In the genomic region with DNA sequence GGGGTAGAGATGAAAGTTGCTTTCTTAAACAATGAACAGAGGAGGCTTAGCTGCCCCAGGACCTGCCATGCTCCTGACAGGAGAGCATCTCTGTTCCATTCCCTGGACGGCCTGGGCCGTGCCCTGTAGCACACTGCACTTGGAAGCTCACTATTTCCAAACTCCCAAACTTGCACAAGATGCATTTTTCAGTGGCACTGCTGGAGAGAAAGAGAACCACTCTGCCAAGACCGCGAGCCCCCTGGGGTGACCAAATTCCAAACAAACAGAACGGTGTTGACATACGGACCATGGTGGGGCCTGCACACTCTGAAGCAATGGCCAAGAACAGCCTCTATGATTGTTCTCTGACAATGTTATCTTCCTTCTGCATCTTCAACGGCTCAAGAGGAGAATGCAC, we compare ENCODE assay signal across 12 mouse cellular contexts. TPM values are rescaled to one million over a fixed set of nuclear protein-coding genes. Genes with fewer than 3 reads are reported as not detected.
DNase-seq lines count a peak whose midpoint lies in the region; ATAC-seq and TF ChIP-seq lines count a peak whose summit lies in the region.
"Had no signal": no experiment of that assay in that cellular context is flagged by ENCODE, and none has a peak within 500 bp of the region (broad histone marks: within the 10 kb centered on the region; RNA-seq: fewer than 3 reads in every experiment).

No protein-coding gene starts in this region.

- no peak overlapping the region for H3K9ac ChIP-seq in forebrain, postnatal 0 days
- H3K9ac ChIP-seq in lung, embryonic 14.5 days: no peak overlapping the region
- H3K9ac ChIP-seq in intestine, postnatal 0 days (ENCODE audit: low read depth, low read length): no peak overlapping the region
- H3K9ac ChIP-seq: heart, embryonic 13.5 days had no signal

- no peak for ATAC-seq in forebrain, postnatal 0 days
- no peak; the same call in 1 of the 2 replicates for ATAC-seq in lung, embryonic 14.5 days (ENCODE audit: insufficient read depth)
- ATAC-seq in activated CD4-positive, CD25-positive, alpha-beta regulatory T cell, adult 4 months: no peak
- no peak for ATAC-seq in intestine, postnatal 0 days

- H3K4me1 ChIP-seq in forebrain, embryonic 10.5 days: peaks cover 15% of the 10 kb centered on the region
- H3K4me1 ChIP-seq in forebrain, postnatal 0 days (ENCODE audit: insufficient read depth): no peaks in the 10 kb centered on the region
- peaks cover 6% of the 10 kb centered on the region for H3K4me1 ChIP-seq in lung, embryonic 14.5 days (ENCODE audit: insufficient read depth)
- H3K4me1 ChIP-seq in intestine, postnatal 0 days (replicated peaks; ENCODE audit: control insufficient read depth, insufficient read depth, low read length): no peaks in the 10 kb centered on the region

- DNase-seq in forebrain, embryonic 10.5 days (ENCODE audit: extremely low spot score, low spot score): no peak
- no peak for DNase-seq in forebrain, postnatal 0 days
- peak; percentile 58 for DNase-seq in lung, embryonic 14.5 days
- DNase-seq in lung, postnatal 25 days (ENCODE audit: low spot score): no peak
- peak; percentile 80 for DNase-seq in fibroblast of lung, adult 2 months (ENCODE audit: low read depth)
- peak; percentile 19 for DNase-seq in yolk sac, embryonic 10.5 days (ENCODE audit: low spot score)
- DNase-seq: gastrocnemius, postnatal 14 days had no signal

- no peaks in the 10 kb centered on the region for H3K9me3 ChIP-seq in forebrain, embryonic 10.5 days
- no peaks in the 10 kb centered on the region for H3K9me3 ChIP-seq in forebrain, postnatal 0 days (ENCODE audit: low read length)
- no peaks in the 10 kb centered on the region for H3K9me3 ChIP-seq in lung, embryonic 14.5 days (ENCODE audit: low read depth, low read length)
- H3K9me3 ChIP-seq in intestine, postnatal 0 days (ENCODE audit: control insufficient read depth): no peaks in the 10 kb centered on the region
- H3K9me3 ChIP-seq: heart, embryonic 13.5 days had no signal

- no peak overlapping the region for H3K4me2 ChIP-seq in forebrain, postnatal 0 days (ENCODE audit: low read depth)
- no peak overlapping the region for H3K4me2 ChIP-seq in lung, embryonic 14.5 days
- H3K4me2 ChIP-seq in intestine, postnatal 0 days (replicated peaks; ENCODE audit: low read depth): no peak overlapping the region
- H3K4me2 ChIP-seq: heart, embryonic 13.5 days; liver, embryonic 11.5 days had no signal

- 79% methylated on average over 7 of the region's 7 CpGs for WGBS in forebrain, embryonic 10.5 days
- WGBS in forebrain, postnatal 0 days: 69% methylated on average over 7 of the region's 7 CpGs
- 22% methylated on average over 7 of the region's 7 CpGs for WGBS in lung, embryonic 14.5 days
- WGBS in intestine, postnatal 0 days: 50% methylated on average over 7 of the region's 7 CpGs

- TF ChIP-seq CTCF in forebrain, postnatal 0 days (IDR thresholded peaks at IDR 0.05; ENCODE audit: low read depth): no peak
- no peak for TF ChIP-seq CTCF in lung, embryonic 14.5 days (IDR thresholded peaks at IDR 0.05; ENCODE audit: low read depth)
- TF ChIP-seq CTCF in intestine, postnatal 0 days (IDR thresholded peaks at IDR 0.05; ENCODE audit: low read depth): no peak

- H3K36me3 ChIP-seq in forebrain, embryonic 10.5 days (replicated peaks): no peaks in the 10 kb centered on the region
- no peaks in the 10 kb centered on the region for H3K36me3 ChIP-seq in forebrain, postnatal 0 days (ENCODE audit: insufficient read depth)
- no peaks in the 10 kb centered on the region for H3K36me3 ChIP-seq in lung, embryonic 14.5 days (ENCODE audit: insufficient read depth)
- no peaks in the 10 kb centered on the region for H3K36me3 ChIP-seq in intestine, postnatal 0 days (ENCODE audit: control insufficient read depth, insufficient read depth)
- H3K36me3 ChIP-seq: heart, embryonic 13.5 days had no signal

- no peaks in the 10 kb centered on the region for H3K27me3 ChIP-seq in forebrain, embryonic 10.5 days (ENCODE audit: poor library complexity, severe bottlenecking)
- no peaks in the 10 kb centered on the region for H3K27me3 ChIP-seq in forebrain, postnatal 0 days (ENCODE audit: insufficient read depth, low read length)
- H3K27me3 ChIP-seq in lung, embryonic 14.5 days (ENCODE audit: insufficient read depth, low read length): no peaks in the 10 kb centered on the region
- H3K27me3 ChIP-seq in intestine, postnatal 0 days (replicated peaks; ENCODE audit: control insufficient read depth, insufficient read depth, low read length): no peaks in the 10 kb centered on the region
- H3K27me3 ChIP-seq: heart, embryonic 13.5 days had no signal

- H3K4me3 ChIP-seq in forebrain, embryonic 10.5 days: no peak overlapping the region
- H3K4me3 ChIP-seq in forebrain, postnatal 0 days (ENCODE audit: low read depth, low read length): no peak overlapping the region
- H3K4me3 ChIP-seq in lung, embryonic 14.5 days (ENCODE audit: low read depth, low read length): no peak overlapping the region
- no peak overlapping the region for H3K4me3 ChIP-seq in intestine, postnatal 0 days (ENCODE audit: low read depth, low read length)
- H3K4me3 ChIP-seq: heart, embryonic 13.5 days had no signal

- H3K27ac ChIP-seq in forebrain, embryonic 10.5 days: peak overlapping the region; percentile 13; the same call in 1 of the 2 replicates
- H3K27ac ChIP-seq in forebrain, postnatal 0 days (ENCODE audit: low read depth, low read length): no peak overlapping the region
- no peak overlapping the region for H3K27ac ChIP-seq in lung, embryonic 14.5 days (ENCODE audit: low read depth)
- H3K27ac ChIP-seq in intestine, postnatal 0 days (ENCODE audit: low read depth, low read length): no peak overlapping the region
- H3K27ac ChIP-seq: heart, embryonic 13.5 days had no signal

RNA-seq across cellular contexts. Expression of gene Tln2, which starts 25.1 kb away (rescaled TPM):
- polyA plus RNA-seq in forebrain, embryonic 10.5 days (2016; fragmentation: Nextera tagmentation; extraction: Ambion mirVana): 27.6 and 30.0 TPM in 2 replicates
- 36.9 and 45.9 TPM in 2 replicates for total RNA-seq in forebrain, postnatal 0 days (2014; rRNA removed)
- 22.0 and 31.3 TPM in 2 replicates for polyA plus RNA-seq in forebrain, postnatal 0 days (2015; fragmentation: Nextera tagmentation; extraction: Ambion mirVana)
- 18.3 and 19.1 TPM in 2 replicates for polyA plus RNA-seq in lung, embryonic 14.5 days (2014; fragmentation: Nextera tagmentation; extraction: Ambion mirVana)
- polyA plus RNA-seq in activated CD4-positive, CD25-positive, alpha-beta regulatory T cell, adult 4 months (2017; shearing (Covaris generic)): under 1 TPM; 0.34 to 0.48 TPM
- polyA plus RNA-seq in intestine, postnatal 0 days (2015; fragmentation: Nextera tagmentation; extraction: Ambion mirVana): 8.5 and 8.8 TPM in 2 replicates
- total RNA-seq: MEL had no signal

Comparison
In these comparisons a context has a peak if more than half of its experiments do, and no peak if none do; other contexts are left out.
1. DNase-seq: peak in lung, embryonic 14.5 days (single experiment), fibroblast of lung, adult 2 months (single experiment) and yolk sac, embryonic 10.5 days (single experiment); none in forebrain, embryonic 10.5 days (single experiment), forebrain, postnatal 0 days (single experiment) and lung, postnatal 25 days (single experiment).